Mouse (Mus musculus) CH12.LX (cell line): Measurements from ENCODE around the gene BC048403. TPM values are rescaled to one million over a fixed set of nuclear protein-coding genes. Genes with fewer than 3 reads are reported as not detected.

Experiments used
- DNase-seq: peaks from one replicate; pipeline ENCODE4 v3.0.0-alpha.2; 2013; ENCODE audit errors: extremely low read depth
- H3K27ac ChIP-seq: 2 replicates; pipeline ENCODE4 v1.5.1; 2012; ENCODE audit warnings: low read depth, mild to moderate bottlenecking, control low read depth, moderate library complexity; ENCODE audit not compliant: insufficient read depth
- H3K27me3 ChIP-seq: replicated peaks from 2 replicates; pipeline ENCODE3; 2012; ENCODE audit warnings: inconsistent platforms
- H3K36me3 ChIP-seq, 2 experiments: replicated peaks in 1 of 2; 2 replicates each; pipeline versions ENCODE3 to v1.6.1; 2012; ENCODE audit warnings: inconsistent platforms in 1 of 2, low read length in 1 of 2, mild to moderate bottlenecking in 1 of 2, mixed read lengths in 1 of 2, moderate library complexity in 1 of 2; ENCODE audit not compliant: control insufficient read depth in 1 of 2, insufficient read depth in 1 of 2
- H3K4me1 ChIP-seq, 2 experiments: 2 replicates each; pipeline ENCODE4 v1.6.1; 2012; ENCODE audit warnings: inconsistent platforms in 1 of 2, moderate library complexity in 1 of 2; ENCODE audit not compliant: insufficient read depth in 2 of 2, control insufficient read depth in 1 of 2
- H3K4me2 ChIP-seq: 2 replicates; pipeline ENCODE4 v1.6.1; 2012; ENCODE audit warnings: low read depth, mild to moderate bottlenecking, control low read depth; ENCODE audit not compliant: poor library complexity, insufficient read depth, severe bottlenecking
- H3K4me3 ChIP-seq, 3 experiments: fragments of 150-350 bp in 1 of 3; sonication (generic) in 1 of 3; replicated peaks in 1 of 3; 2 replicates each; pipeline versions ENCODE3 to v1.5.1; 2011 to 2012; ENCODE audit warnings: low read depth in 2 of 3, low read length in 2 of 3, mild to moderate bottlenecking in 2 of 3, moderate library complexity in 2 of 3, control low read depth in 1 of 3, improper control_type of control experiment in 1 of 3, inconsistent platforms in 1 of 3, mixed read lengths in 1 of 3; ENCODE audit not compliant: poor library complexity in 1 of 3
- H3K79me2 ChIP-seq: replicated peaks from 2 replicates; pipeline ENCODE4 v1.6.1; 2012; ENCODE audit warnings: mild to moderate bottlenecking, moderate library complexity; ENCODE audit not compliant: control insufficient read depth, poor library complexity, insufficient read depth, severe bottlenecking; ENCODE audit errors: extremely low read depth
- H3K9ac ChIP-seq: 2 replicates; pipeline ENCODE4 v1.6.1; 2012; ENCODE audit warnings: low read depth, mild to moderate bottlenecking, control low read depth, moderate library complexity; ENCODE audit not compliant: insufficient read depth
- H3K9me3 ChIP-seq: replicated peaks from 2 replicates; pipeline ENCODE3; 2012; ENCODE audit warnings: low read length, inconsistent platforms, mixed read lengths
- CHD1 ChIP-seq: IDR thresholded peaks from 2 replicates; pipeline ENCODE4 v1.6.1; 2012; ENCODE audit warnings: low read depth, low read length, improper control_type of control experiment, inconsistent platforms
- CHD2 ChIP-seq: IDR thresholded peaks from 2 replicates; pipeline ENCODE4 v1.6.1; 2011; ENCODE audit warnings: low read length, improper control_type of control experiment
- EP300 ChIP-seq: IDR thresholded peaks from 2 replicates; pipeline ENCODE4 v1.6.1; 2011; ENCODE audit warnings: low read length, improper control_type of control experiment
- GABPA ChIP-seq: IDR thresholded peaks from 2 replicates; pipeline ENCODE4 v1.6.1; 2012; ENCODE audit warnings: low read depth, low read length, improper control_type of control experiment, inconsistent platforms; ENCODE audit not compliant: insufficient replicate concordance
- HCFC1 ChIP-seq: IDR thresholded peaks from 2 replicates; pipeline ENCODE4 v1.6.1; 2012; ENCODE audit warnings: low read depth, mild to moderate bottlenecking, inconsistent platforms, low read length, improper control_type of control experiment
- JUN ChIP-seq: IDR thresholded peaks from 2 replicates; pipeline ENCODE4 v1.6.1; 2011; ENCODE audit warnings: low read depth, mild to moderate bottlenecking, low read length, improper control_type of control experiment, moderate library complexity; ENCODE audit not compliant: insufficient read depth
- JUND ChIP-seq: conservative IDR thresholded peaks from 2 replicates; pipeline ENCODE4 v1.6.1; 2011; ENCODE audit warnings: low read depth, low read length, improper control_type of control experiment
- KAT2A ChIP-seq: IDR thresholded peaks from 2 replicates; pipeline ENCODE4 v1.6.1; 2012; ENCODE audit warnings: low read length, improper control_type of control experiment, inconsistent platforms; ENCODE audit not compliant: insufficient replicate concordance
- MAFK ChIP-seq: IDR thresholded peaks from 2 replicates; pipeline ENCODE4 v1.6.1; 2011; ENCODE audit warnings: low read length, improper control_type of control experiment; ENCODE audit not compliant: insufficient replicate concordance
- MAX ChIP-seq: IDR thresholded peaks from 2 replicates; pipeline ENCODE4 v1.6.1; 2011; ENCODE audit warnings: low read length, improper control_type of control experiment
- MAZ ChIP-seq: IDR thresholded peaks from 2 replicates; pipeline ENCODE4 v1.6.1; 2012; ENCODE audit warnings: low read depth, mild to moderate bottlenecking, inconsistent platforms, low read length, improper control_type of control experiment, moderate library complexity
- MXI1 ChIP-seq: IDR thresholded peaks from 2 replicates; pipeline ENCODE4 v1.6.1; 2011; ENCODE audit warnings: mild to moderate bottlenecking, low read depth, low read length, improper control_type of control experiment
- MYC ChIP-seq: IDR thresholded peaks from 2 replicates; pipeline ENCODE4 v1.6.1; 2011; ENCODE audit warnings: low read depth, mild to moderate bottlenecking, improper control_type of control experiment, low read length
- PAX5 ChIP-seq: IDR thresholded peaks from 2 replicates; pipeline ENCODE4 v1.6.1; 2012; ENCODE audit warnings: low read length, inconsistent platforms, mixed read lengths
- POLR2A ChIP-seq: IDR thresholded peaks from 2 replicates; pipeline ENCODE4 v1.6.1; 2011; ENCODE audit warnings: low read depth, mild to moderate bottlenecking, improper control_type of control experiment, low read length
- POLR2AphosphoS2 ChIP-seq: IDR thresholded peaks from 2 replicates; pipeline ENCODE4 v1.6.1; 2011; ENCODE audit warnings: low read depth, low read length, improper control_type of control experiment
- RAD21 ChIP-seq: IDR thresholded peaks from 2 replicates; pipeline ENCODE4 v1.6.1; 2011; ENCODE audit warnings: low read depth, mild to moderate bottlenecking, low read length, improper control_type of control experiment, moderate library complexity
- RCOR1 ChIP-seq: conservative IDR thresholded peaks from 2 replicates; pipeline ENCODE4 v1.6.1; 2012; ENCODE audit warnings: low read depth, mild to moderate bottlenecking, inconsistent platforms, low read length, improper control_type of control experiment
- TBP ChIP-seq: conservative IDR thresholded peaks from 2 replicates; pipeline ENCODE4 v1.6.1; 2011; ENCODE audit warnings: low read depth, low read length, improper control_type of control experiment
- TCF12 ChIP-seq: IDR thresholded peaks from 2 replicates; pipeline ENCODE4 v1.6.1; 2014; ENCODE audit warnings: low read depth, mild to moderate bottlenecking, inconsistent platforms, low read length, improper control_type of control experiment
- UBTF ChIP-seq: IDR thresholded peaks from 2 replicates; pipeline ENCODE4 v1.6.1; 2012; ENCODE audit warnings: low read depth, mild to moderate bottlenecking, inconsistent platforms, low read length, improper control_type of control experiment, moderate library complexity
- ZC3H11A ChIP-seq: IDR thresholded peaks from 2 replicates; pipeline ENCODE4 v1.6.1; 2012; ENCODE audit warnings: low read depth, mild to moderate bottlenecking, inconsistent platforms, low read length, improper control_type of control experiment
- ZNF384 ChIP-seq: IDR thresholded peaks from 2 replicates; pipeline ENCODE4 v1.6.1; 2012; ENCODE audit warnings: low read depth, low read length, improper control_type of control experiment, inconsistent platforms
- dilution Hi-C: fragments of 300-500 bp; cut with MboI; formaldehyde crosslinking; loops from 2 replicates; pipeline ENCODE4 v1.14.3; 2020; ENCODE audit warnings: low sequenced_read_pairs; ENCODE audit not compliant: extremely low pct_unique_long_range_greater_than_20kb, extremely low pct_ligation_motif_present
- in situ Hi-C: fragments of 300-500 bp; cut with MboI; formaldehyde crosslinking; loops from 3 replicates; pipeline ENCODE4 v1.14.3; 2019; ENCODE audit warnings: low sequenced_read_pairs, low pct_ligation_motif_present, low pct_unique_long_range_greater_than_20kb, mixed read lengths
- polyA plus RNA-seq: library from polyadenylated mRNA; unstranded; fragments of >175 nt; gene quantifications from 2 replicates; pipeline ENCODE4 v1.2.1, GENCODE M21; 2012; ENCODE audit warnings: low read depth; ENCODE audit not compliant: insufficient read length
- total RNA-seq, 2 experiments: library from RNA; depleted of rRNA; stranded (reverse); fragments of 300-350 nt in 1 of 2; fragments of >200 nt in 1 of 2; gene quantifications; 2 replicates each; pipeline ENCODE4 v1.2.3; 2012 to 2014

BC048403 gene
- total and polyA plus RNA-seq, 3 experiments = 2.2 to 11.9 (median 4.0) TPM

DNA sequence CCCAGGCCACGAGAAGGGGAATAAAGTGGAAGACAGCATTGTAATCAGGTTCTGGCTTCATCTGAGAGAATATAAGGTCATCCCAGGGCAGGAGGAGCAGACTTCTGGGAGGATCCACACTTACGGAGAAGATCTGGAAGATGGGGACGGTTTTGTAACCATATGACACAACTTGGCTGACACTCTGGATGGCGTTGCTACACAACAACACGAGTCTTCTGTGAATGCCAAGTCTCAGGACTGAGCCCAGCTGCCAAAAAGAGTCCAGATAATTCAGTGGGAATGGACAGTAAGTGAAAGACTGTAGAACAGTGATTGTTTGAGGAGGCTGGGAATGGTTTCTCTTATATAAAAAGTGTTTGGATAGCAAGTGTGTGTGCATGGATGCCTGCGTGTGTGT lies 36.1 kb upstream of the BC048403 start:
- Histone ChIP-seq H3K36me3 (no peaks in the 10 kb centered on the region), H3K4me1 (peaks cover 0 to 2% of the 10 kb centered on the region in 2 experiments; a peak in 1 of 4 replicates), H3K27ac (no peak overlapping the region), H3K9ac (no peak overlapping the region), H3K79me2 (no peaks in the 10 kb centered on the region), H3K4me2 (no peak overlapping the region), H3K9me3 (no peaks in the 10 kb centered on the region), H3K4me3 (no peak overlapping the region), H3K27me3 (no peaks in the 10 kb centered on the region)
- no peak for DNase-seq
- in situ Hi-C loops (no loop called here), dilution Hi-C loops (no loop called here)
- TF ChIP-seq POLR2A = no peak
- no peak for TF ChIP-seq JUN
- no peak for TF ChIP-seq TCF12
- TF ChIP-seq POLR2AphosphoS2 = no peak
- TF ChIP-seq TBP = no peak
- no peak for TF ChIP-seq JUND
- no peak for TF ChIP-seq RAD21
- no peak for TF ChIP-seq ZNF384
- no peak for TF ChIP-seq PAX5
- TF ChIP-seq MYC = no peak
- TF ChIP-seq CHD2 = no peak
- TF ChIP-seq UBTF = no peak
- TF ChIP-seq ZC3H11A = no peak
- no peak for TF ChIP-seq MAZ
- TF ChIP-seq HCFC1 = no peak
- no peak for TF ChIP-seq MXI1
- TF ChIP-seq CHD1 = no peak
- no peak for TF ChIP-seq RCOR1
- no peak for TF ChIP-seq KAT2A

DNA sequence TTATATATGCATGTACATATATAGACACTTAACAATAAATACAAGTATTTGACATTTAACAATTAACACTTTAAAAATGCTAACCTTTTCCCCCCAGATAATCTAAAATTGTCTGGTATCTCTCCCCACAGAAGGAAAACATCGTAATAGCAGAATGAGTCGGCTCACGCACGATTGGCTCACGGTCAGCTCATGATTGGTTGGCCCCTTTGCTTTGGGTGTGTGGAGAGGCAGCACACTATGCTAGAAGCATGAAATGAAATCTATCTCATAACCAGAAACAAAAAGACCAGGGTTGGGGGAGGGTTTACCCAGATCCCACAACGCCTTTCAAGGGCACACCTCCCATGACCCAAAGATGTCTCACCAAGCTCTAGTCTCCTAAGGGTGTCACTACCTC lies 34.9 kb upstream of the BC048403 start:
- Histone ChIP-seq H3K27me3 (no peaks in the 10 kb centered on the region), H3K36me3 (no peaks in the 10 kb centered on the region), H3K79me2 (no peaks in the 10 kb centered on the region), H3K4me3 (no peak overlapping the region), H3K4me1 (peaks cover 0 to 2% of the 10 kb centered on the region in 2 experiments; a peak in 1 of 4 replicates), H3K9ac (no peak overlapping the region), H3K27ac (no peak overlapping the region), H3K4me2 (no peak overlapping the region), H3K9me3 (no peaks in the 10 kb centered on the region)
- DNase-seq = no peak
- TF ChIP-seq MAX (no peak), MAFK (no peak), GABPA (no peak), HCFC1 (no peak), EP300 (no peak), POLR2A (no peak)
- dilution Hi-C loops (no loop called here), in situ Hi-C loops (no loop called here)
